Mouse (Mus musculus): ENCODE measurements around the gene Tox2. TPM values are rescaled to one million over a fixed set of nuclear protein-coding genes. Genes with fewer than 3 reads are reported as not detected.

Gene Tox2
- polyA plus RNA-seq (2012; rRNA removed) = 33.3 and 47.2 TPM in 2 replicates

DNA sequence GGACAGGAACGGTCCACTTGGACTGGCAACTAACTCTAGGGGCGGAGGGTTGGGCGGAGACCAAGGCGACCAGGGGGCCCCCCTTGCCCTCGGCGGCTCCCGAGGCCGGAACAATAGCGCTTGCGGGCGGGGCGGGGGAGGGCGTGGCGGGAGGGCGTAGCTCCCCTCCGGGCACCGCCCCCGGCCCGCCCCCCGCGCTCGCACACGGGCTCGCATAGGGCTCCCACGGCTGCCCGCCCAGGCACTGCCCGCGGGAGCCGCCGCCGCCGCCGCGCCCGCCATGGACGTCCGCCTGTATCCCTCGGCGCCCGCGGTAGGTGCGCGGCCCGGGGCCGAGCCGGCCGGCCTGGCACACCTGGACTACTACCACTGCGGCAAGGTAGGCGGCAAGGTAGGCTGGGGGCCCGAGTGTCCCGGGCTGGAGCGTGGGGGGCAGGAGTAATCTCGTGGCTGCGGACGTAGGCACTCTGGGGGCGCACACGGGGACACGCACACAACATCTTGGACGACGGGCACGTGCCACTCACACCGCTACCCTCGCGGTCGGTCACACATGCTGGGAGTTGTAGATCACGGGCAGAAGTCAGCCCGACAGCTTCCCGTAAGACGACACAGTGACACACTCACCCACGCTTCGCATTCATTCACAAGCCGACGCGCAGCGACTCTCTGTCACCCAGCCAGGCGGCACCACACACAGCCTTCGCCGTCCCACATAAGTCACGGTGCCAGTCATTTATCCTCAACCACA lies at the start of gene Tox2:
Gene Tox2 (plus strand): TSS at position 242 of the 751 bp plus-strand sequence.

Other genes with a start within 250 kb of the Tox2 start
- gene Sgk2, start 215.8 kb upstream of the Tox2 start, polyA plus RNA-seq (2012; rRNA removed) = 0.09 and 0.13 TPM in 2 replicates
- gene Ift52, start 185.8 kb upstream of the Tox2 start, polyA plus RNA-seq (2012; rRNA removed) = 29.7 and 30.9 TPM in 2 replicates
- 4.2 and 4.7 TPM in 2 replicates for gene Mybl2, start 148.4 kb upstream of the Tox2 start, polyA plus RNA-seq (2012; rRNA removed)
- 0.07 TPM in 1 of 2 replicates, not detected in the other for gene Gtsf1l, start 115.3 kb upstream of the Tox2 start, polyA plus RNA-seq (2012; rRNA removed)
- gene Jph2, start 194.9 kb downstream of the Tox2 start, polyA plus RNA-seq (2012; rRNA removed) = 1.3 and 2.1 TPM in 2 replicates
- gene Oser1, start 221.6 kb downstream of the Tox2 start, polyA plus RNA-seq (2012; rRNA removed) = 27.2 and 27.8 TPM in 2 replicates
- gene Gdap1l1, start 235.4 kb downstream of the Tox2 start, polyA plus RNA-seq (2012; rRNA removed) = 137 and 146 TPM in 2 replicates

Measured in central nervous system, embryonic 18 days (tissue).